Mouse (Mus musculus) embryo, embryonic 11.5 days (tissue): ENCODE results near the gene Hdac7.
"Not testable (repeated sequence)": the region's sequence is repeated elsewhere in the genome, so short reads cannot be mapped to it uniquely, and the experiment has no call there.

ENCODE experiments used
- DNase-seq: peaks from one replicate; pipeline ENCODE4 v3.0.0-alpha.2; 2012; ENCODE audit warnings: low read depth, low spot score

The Hdac7 gene

DNA sequence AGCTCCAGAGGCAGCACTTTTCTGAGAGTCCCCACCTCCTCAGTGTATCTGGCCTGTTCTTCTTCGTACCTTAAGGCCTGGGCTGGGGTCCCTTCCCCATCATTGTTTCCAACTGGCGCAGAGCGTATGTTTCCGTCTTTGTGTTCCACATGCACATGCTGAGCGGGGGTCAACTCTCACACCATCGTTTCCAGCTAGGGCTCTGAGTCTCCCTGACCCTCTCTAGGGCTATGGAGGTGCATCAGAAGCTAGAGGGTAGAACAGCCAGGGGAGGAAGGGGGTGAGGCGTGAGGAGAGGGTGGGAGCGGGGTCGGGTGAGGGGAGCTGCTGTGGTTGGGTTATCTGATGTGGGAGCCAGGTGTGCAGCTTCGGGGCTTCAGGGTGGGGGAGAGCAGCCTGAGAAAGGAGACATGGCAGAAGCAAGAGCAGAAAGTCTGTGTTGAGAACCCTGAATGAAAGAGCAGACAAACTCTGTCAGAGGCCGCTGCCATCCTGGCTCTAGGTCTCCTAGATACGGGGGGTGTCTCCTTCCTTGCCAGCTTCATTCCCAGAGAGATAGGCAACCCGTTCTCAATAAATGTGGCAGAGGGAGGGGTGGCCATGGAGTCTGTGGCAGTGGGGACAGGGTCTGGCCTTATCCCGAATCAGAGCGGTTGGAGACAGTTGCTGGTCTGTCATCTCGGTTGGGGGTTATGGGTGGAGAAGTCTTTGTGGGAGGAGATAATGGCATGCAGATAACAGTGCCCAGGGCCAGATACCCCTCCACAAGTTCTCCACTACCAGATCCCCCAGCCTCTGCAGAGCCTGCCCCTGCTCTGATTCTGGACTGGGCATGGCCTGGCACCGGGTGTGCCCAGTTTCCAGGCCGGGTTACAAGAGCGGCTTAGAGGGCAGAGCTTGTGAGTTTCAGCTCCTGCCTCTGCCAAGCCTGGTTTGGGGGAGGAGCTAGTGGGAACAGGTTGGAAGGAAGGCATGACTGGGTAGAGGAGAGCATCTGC lies at the start of gene Hdac7:
Hdac7 (minus strand) TSS at position 466 of the 998 bp plus-strand sequence.
- no peak for DNase-seq

DNA sequence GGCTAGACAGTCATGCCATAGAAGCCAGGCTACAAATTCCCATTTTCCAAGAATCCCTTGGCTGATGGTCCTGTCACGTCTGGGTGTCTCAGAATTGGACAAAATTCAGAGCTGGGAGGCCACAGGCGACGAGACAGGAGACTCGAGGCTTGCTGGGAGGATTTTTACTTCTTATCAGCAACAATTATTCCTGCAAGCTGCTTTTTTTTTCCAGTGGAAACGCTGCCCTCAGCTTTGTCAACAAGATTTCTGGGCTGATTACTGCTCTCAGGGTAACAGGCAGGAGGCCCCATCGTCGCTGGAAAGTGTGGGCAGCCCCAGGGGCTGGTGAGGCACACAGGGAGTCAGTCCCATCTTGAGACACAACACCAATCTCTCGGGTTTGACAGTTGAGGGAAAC lies 48.2 kb upstream of the Hdac7 start:
- DNase-seq: no peak

DNA sequence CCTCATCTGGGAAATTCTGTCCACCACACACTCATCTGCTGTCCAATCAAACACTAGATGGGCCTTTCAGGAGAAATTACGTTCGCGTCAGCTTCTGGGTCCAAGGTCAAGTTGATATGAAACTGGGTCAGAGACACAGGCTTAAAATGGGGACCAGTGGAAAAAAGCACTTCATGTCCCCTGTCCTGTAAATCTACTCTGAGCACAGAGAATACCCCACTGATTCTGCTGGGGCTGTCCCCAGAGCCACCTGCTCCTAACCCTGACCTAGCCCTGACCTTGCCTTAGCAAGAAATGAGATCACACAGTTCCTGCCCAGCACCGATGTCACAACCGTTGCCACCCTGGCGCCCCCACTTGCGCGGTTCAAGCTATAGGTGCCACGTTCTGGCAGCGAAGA lies 46.1 kb upstream of the Hdac7 start:
- no peak for DNase-seq

DNA sequence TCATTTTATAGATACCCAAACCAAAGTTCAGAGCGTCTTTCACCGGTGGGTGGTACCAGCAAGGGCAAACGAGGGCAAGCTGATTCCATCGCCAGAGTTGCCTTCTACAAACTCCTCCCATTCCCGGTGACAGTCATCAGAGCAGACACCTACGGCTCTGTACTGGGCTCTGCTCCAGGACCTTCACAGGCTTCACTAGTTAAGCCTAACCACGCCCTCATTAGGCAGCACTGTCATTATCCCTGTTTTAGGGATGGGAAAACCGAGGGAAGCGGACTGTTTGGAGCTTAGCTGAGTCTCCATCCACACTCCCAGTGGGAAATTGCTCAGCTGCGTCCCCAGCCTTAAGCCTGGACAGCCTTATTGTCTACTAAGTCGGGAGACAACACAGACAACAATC lies 45.7 kb upstream of the Hdac7 start:
- no peak for DNase-seq

DNA sequence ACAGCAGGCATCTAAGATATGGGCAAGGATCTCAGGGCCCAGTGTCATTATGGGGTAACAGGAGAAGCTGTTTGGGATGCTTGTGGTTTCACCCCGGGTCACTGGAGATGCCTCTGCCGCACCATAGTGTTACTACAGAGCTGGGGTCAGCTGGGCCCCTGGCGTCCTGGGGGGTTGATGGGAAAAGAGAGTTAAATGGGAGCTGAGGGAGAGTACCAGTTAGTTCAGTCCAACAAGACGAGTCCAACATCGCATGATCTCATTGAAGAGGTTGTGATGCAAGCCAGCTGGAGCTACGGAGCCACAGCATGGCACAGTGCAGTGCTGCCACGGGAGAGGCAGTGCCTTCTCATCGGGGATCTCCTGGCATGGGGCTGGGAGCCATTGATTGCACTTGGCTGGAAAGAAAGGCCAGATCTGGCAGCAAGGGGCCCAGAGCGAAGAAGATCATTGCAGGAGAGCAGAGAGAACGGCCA lies 43.3 kb upstream of the Hdac7 start:
- no peak for DNase-seq

DNA sequence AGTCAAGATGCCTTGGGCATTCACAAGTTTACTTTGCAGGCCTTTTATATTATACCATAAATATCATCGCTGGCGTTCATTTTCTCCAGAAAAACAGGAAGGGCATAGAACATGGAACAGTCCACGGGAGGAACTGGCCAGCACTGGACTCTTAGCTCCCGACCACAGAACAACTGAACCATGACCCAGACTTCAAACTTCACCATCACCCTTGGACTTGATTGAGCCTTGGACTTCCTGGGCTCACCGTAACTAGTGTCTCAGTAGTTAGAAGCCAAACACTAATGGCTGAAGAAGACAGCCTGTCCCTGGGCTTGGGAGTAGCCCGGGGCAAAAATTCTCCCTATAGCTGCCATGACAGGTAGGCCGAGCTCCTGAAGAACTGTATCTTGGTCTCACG lies 37.1 kb upstream of the Hdac7 start:
- DNase-seq: no peak

DNA sequence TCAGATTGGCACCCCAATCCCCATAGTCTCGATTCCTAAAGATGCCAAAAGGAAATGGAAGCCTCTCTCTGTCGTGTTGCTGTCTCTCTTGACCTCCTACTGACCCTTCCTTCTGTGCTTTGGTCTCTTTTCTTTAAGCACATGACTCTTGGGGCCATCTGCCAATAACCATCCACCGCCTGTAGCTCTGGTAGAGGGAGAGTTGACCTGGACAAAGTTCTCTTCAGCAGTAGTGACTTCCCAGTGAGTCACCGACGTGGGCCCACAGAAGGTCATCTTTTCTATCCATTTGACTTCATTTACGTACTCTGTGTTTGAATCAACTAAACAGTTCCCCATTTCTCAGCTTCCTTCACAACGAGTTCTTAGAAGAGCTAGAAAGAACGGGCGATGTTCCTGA lies 36.1 kb upstream of the Hdac7 start:
- no peak for DNase-seq

DNA sequence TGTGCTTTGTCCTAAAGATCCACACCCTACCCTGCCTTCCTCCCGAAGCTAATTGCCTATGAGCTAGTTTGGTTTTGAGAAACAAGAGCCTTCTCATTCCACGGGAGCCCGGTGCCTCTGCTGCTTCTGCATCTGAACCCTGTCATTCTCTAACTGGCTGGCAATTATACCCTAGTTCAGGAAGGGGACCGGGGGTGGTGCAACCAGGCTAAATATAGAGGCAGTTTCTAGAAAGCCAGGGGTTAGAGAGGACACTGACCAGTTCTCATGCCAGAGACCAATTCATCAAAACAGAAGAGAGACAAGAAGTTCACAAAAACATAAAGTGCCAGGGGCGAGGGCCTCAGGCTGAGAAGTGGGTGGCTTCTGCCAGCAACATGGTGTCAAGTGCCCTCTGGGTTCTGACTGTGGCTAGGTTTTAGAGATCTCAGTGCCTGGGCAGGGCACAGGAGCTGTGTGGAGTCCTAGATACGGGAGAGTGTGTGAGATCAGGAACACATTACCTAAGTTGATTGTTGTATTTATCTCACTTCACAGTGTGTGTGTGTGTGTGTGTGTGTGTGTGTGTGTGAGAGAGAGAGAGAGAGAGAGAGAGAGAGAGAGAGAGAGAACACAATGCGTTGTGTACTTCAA lies 34.5 kb upstream of the Hdac7 start:
- no peak for DNase-seq

DNA sequence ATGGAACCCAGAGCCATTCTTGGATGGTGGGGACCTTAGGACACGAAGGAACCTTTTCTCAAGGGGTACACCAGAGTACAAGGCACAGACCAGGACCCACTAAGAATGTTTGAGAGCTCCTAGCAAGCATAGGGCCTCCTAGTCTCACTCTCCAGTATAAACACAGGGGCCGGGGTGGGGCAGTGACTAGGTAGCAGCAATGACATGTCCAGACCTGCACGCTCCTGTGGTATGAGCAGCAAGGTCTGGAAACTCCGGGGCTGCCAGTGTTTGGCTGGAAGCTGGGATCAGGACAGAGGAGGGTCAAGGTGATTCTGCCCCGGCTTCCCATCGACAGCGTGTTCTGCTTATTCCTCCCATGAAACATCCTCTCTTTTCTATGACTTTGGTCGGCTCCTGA lies 31.5 kb upstream of the Hdac7 start:
- DNase-seq: no peak

DNA sequence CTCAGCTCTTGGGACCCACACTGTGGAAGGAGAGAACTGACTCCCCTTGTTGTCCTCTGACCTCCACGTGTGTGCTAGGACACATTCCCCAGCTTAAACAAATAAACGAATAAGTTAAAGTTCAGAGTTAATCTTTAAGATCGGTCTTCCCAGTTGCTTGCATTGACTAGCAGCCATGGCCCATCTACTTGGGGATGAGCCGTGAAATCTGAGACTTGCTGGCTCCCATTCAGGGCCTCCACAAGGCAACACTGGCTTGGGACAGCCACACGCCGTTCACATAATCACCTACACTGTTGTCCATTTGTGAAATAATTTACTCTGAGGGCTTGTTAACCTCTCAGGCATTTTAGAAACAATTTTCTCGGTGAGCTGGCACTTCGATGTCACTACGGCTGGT lies 29.4 kb upstream of the Hdac7 start:
- no peak for DNase-seq

DNA sequence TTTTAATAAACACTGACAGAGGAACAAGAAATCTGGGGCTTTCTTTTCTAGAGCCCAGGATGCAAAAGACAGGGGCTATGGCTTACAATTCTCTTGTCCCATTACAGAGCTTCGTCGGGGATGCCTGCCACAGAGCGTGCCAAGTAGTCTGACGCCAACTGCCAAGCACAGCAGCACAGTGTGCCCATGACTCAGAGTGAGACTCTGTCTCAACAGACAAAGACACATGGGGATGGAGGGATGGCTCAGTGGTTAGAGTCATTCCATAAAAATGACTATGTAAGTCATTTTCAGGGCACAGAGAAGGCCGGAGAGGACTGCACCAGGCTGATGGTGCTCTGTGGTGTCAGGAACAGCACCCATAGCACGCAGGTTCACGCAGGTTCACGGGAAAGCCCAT lies 27.9 kb upstream of the Hdac7 start:
- DNase-seq: no peak

DNA sequence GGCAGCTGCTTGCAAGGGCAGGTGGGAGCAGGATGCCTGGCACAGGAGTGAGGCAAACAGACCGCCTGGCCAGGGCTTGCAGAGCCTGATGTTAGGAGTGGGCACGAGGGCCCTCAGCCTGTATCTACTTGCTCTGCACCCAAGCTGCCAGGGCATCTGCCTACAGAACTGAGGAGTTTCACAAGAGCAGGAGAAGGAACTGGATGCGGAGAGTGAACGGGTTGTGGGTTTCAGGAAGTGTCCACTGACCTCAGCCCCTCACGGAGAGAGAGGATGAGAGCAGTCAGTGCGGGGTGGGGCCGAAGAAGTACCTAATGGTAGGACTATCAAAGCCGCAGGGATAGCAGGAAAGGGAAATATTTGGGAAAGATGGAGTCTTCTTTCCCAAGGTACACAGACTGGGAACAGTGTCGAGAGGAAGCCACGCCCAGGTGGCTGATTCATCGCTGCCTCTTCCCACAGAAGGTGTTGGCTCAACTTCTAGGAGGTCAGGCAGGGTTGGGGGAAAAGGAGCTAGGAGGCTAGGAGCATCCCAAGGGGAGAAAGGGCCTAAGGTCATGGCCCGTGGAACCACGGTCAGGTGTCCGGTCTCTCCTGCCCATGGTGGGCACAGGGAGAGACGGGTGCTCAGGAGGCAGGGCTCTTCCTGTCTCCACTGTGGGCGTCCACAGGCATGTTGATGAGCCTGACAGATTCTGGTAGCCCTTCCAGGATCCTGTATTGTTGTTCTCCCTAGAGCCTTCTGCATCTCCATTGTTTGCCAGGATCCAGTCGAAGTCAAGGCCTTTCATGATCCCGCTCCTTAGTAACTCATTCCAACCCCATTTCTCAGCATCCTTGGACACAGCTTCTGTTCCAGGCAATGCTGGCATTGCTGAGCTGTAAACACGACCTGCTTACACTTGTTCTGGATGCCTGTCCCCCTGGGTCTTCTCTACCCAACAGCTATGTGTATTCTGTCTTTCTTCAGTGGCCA lies 27.0 kb upstream of the Hdac7 start:
- no peak for DNase-seq

DNA sequence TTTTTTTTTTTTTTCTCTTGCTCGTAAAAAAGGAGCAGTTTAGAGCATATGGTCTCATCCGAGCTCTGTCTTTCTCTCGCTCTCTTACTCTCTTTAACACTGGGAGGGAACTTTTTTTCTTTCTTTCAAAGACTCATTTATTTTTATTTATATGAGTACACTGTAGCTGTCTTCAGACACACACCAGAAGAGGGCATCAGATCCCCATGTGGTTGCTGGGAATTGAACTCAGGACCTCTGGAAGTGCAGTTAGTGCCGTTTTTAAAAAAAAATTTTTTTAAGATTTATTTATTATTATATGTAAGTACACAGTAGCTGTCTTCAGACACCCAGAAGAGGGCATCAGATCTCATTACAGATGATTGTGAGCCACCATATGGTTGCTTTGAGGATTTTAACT lies 25.8 kb upstream of the Hdac7 start:
- DNase-seq: not testable (repeated sequence)

DNA sequence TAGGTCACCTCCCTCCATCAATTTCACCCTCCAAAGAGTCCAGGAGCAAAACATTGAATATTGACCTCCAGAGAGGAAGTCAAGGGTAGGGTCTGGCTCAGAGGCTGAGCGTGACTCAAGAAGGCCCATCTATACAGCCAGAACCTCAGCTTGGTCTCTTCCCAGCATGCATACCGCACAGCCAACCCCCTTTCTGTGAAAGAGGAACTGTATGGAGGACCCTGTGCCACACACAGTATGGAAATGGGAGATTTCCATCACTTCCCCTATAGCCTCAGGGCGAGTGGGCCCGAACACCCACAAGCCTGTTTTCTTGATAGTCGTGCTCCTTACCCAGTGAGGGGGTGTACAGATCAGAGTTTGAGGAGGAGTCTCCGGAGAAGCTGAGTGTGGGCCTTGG lies 24.7 kb upstream of the Hdac7 start:
- no peak for DNase-seq

DNA sequence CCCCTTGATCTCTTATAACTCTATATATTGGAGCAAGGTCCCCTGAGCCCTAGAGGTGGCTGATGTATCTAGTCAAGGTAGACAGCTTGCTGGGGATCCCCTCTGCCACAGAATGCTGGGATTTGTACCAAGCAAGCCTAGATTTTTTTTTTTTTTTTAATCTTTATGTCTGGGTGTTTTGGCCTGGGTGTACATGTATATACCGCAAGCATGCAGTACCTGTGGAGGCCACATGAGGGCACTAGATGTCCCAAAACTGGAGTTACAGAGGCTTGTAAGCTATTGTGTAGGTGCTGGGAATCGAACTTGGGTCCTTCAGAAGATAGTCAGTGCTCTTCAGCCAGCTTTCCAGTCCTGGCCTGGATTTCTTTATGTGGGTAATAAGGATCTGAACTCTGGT lies 21.7 kb upstream of the Hdac7 start:
- no peak for DNase-seq

DNA sequence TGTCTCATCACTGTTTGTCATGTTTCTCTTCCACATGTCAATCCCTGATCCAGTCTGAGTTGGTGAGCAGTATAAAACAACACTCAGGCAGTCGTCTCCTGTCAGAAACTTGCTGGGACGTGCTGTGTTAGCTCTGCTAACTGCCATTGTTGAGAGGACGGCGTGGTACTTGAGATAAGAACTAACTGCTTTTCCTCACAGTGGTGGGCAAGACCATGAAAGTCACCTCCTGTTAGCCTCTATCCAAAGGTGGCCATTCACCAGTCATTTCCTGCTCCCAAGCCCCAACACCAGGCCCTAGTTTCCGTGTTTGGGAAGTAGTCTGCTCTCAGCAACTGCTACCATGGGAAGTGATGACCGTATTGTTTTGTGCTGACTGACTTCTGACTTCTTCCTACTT lies 20.9 kb upstream of the Hdac7 start:
- DNase-seq: no peak

DNA sequence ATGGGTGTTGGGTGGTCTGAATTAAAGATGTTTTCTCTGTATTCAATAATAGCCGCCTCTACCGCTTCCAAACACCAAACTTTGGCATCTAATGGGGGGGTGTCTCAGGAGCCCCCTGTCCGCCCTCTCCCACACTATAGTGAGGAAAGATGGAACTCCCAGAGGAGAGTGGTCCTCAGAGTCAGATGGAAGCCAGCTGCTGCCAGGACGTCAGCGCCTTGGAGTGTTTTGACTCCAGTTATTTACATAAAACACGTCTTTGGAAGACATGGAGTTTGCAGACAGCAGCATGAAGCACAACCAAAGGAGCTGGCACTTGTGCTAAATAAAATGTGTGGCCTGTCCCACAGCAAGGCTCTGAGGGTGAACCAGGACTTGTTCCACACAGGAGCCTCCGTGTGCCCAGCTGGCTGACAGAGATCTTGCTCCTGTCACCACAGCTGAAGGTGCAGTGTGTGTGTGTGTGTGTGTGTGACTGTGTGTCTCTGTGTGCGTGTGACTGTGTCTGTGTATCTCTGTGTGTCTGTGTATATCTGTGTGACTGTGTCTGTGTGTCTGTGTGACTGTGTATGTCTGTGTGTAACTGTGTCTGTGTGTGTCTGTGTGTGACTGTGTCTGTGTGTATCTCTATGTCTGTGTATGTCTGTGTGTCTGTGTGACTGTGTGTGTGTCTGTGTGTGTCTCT lies 20.2 kb upstream of the Hdac7 start:
- DNase-seq: no peak

DNA sequence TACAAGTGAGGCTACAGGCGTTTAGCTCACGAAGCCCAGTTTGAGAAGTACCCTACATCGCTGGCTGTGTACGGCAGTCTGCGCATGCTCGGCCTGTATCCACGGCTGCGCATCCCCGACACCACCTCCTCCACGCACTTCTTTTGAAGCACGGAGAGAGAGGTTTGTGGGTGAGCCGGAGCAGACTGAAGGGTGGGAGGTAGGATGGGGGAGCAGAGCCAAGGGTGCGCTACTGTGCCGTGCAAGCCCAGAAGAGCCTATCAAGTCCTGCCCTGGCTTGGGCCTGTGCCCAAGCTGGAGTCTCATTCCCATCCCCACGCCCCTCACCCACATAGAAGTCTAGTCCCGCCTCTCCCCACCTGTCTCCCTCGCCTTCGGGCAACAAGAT lies 19.2 kb upstream of the Hdac7 start:
- no peak for DNase-seq

DNA sequence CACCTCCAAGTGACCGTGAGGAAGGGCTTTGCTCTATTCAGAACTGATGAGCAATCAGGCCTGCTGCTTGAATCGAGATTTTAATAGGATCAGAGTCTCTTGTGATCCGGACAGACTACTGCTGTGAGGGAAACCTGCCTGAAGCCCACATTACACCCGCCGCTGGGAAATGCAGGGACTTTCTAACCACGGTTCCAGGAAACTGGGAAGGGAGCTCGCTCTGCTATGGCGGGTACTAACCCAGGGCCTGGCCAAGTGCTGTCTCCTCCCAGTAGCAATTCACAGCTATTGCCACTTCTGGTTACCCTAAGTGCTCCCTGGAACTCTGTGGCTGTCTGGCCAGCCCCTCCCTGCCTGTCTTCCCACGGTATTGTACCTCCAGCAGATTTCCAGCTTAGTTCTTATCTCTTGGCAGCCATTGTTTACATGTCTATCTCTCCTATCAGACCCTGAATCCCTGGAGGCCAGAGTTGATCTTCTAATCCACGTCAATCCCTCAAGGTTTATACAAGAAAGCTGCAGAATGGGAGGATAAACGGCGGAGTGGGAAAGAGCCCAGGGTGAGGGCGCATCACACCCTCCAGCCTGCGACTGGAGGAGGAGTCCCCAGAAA lies 18.7 kb upstream of the Hdac7 start:
- DNase-seq: no peak

DNA sequence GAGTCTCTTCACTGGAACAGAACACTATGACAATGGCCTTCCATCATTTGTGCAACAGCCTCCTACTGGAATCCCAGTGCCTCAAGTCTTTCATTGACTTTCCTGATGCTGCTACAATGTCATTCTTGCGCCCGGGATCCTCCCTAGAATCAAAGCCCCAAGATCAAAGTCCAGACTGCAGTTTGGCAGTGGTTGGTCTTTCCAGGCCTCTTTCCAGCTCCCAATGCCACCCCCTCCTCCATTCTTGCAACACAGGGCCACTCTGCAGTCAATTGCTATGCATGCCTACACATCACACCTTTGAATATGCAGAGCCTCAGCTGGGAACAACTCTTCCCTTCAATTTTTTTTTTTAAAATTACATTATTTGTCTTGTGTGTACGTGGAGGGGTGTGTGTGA lies 16.1 kb upstream of the Hdac7 start:
- DNase-seq: no peak

DNA sequence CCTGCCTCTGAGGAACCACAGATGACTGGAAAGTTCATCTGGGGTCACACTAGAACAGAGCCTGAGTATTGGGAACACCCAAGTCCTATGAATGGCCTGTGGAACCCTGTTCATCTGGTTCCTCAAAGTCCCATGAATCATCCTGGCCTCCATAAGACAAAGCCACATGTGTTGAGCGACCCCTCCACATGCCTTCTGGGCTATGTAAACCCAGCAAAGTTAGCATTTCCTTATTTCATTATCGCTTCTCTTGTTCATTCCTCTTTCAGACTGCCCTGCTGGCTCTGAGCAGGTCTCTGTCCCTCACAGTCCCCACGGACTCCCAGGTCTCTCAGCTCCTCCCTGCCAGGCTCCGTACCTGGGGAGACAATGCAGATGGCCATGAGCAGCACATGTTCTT lies 14.1 kb upstream of the Hdac7 start:
- no peak for DNase-seq
